Mouse (Mus musculus) urinary bladder, postnatal 4 days (tissue): ENCODE results near the gene Tgfbrap1.
"Not testable (repeated sequence)": the region's sequence is repeated elsewhere in the genome, so short reads cannot be mapped to it uniquely, and the experiment has no call there.

Experiments used
- DNase-seq, 2 experiments: peaks; one replicate each; pipeline ENCODE4 v3.0.0; 2021 to 2022; ENCODE audit warnings: low spot score in 2 of 2

Gene Tgfbrap1

DNA sequence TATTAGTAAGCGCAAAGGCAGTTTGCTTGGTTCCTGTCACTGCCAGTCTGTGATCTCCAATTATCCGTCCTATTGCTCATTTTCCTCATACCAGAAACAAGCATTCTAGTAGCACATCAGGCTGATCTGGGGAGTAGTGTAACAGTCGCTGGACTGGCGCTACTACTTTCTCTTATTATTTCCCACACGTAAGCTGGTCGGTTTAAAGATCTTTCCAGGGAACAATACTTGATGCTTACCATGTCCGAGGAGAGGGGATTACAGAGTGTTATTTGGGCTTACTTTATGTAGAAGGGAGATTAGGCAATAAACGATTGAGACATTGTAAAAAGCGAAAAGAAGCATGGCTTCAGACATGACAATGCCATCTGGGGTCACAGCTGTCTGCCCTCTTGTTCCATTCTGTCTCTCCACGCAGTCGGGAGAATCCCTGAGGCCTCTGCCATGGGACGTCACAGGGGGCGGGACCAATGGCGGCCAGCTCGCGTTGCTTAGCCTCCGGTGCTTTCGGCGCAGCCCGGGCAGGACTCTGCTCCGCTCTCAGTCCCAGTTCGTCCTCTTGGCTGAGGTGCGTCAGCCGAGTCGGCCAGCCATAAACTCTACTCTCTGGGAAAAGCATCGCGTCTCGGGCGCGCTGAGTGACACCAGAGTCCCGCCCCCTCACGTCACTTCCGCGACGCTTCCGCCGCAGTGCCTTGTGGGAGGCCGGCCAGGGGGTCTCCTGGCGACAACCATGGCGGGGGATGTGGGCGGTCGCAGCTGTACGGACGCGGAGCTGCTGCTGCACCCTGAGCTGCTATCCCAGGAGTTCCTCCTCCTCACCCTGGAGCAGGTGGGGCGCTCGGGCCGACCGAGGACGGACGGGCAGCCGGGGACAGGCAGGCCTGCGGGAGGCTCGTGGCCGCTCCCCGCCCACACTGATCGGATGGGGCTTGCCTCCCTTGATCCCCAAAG, at the start of gene Tgfbrap1, which contains the start of gene AI597479:
TSS of gene Tgfbrap1 (minus strand) at position 607 of the 954 bp plus-strand sequence.
TSS of gene AI597479 (plus strand) at position 680 of the 954 bp plus-strand sequence.
- DNase-seq, result peak; percentile 87 to 93

- no peak for DNase-seq
Measured at GRCm38 (mm10) chr1:43147474-43147873, 49.0 kb upstream of the Tgfbrap1 start.

GRCm38 (mm10) chr1:43145388-43145787, 47.0 kb upstream of the Tgfbrap1 start:
- DNase-seq, result no peak

GRCm38 (mm10) chr1:43144338-43144906, 46.0 kb upstream of the Tgfbrap1 start:
- DNase-seq, result no peak

GRCm38 (mm10) chr1:43143791-43144190, 45.4 kb upstream of the Tgfbrap1 start:
- no peak for DNase-seq

GRCm38 (mm10) chr1:43143284-43143683, 44.8 kb upstream of the Tgfbrap1 start:
- no peak for DNase-seq

GRCm38 (mm10) chr1:43142849-43143248, 44.4 kb upstream of the Tgfbrap1 start:
- DNase-seq, result no peak

DNA sequence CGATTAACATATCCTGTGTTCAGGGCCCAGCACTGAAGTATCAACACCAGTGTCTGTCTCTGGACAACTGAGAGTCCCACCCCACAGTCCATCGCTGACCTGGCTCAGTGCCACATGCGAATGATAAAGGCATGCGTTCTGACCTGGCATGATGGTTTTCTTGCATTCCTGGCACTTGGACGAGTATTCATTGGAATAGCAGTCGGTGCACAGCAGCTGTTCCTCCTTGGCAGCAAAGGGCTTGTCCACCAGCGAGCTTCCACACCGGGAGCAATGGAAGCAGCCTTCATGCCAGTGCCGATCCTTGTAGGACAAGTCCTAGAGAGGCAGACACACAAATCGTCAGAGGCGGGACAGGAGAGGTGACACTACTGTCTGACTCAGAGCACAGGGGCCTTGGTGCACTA, 43.1 kb upstream of the Tgfbrap1 start:
- no peak for DNase-seq

- DNase-seq, result peak; percentile 71 to 88
Measured at GRCm38 (mm10) chr1:43139587-43140266, 41.3 kb upstream of the Tgfbrap1 start.

- no peak for DNase-seq
Measured at GRCm38 (mm10) chr1:43138268-43138812, 39.9 kb upstream of the Tgfbrap1 start.

DNA sequence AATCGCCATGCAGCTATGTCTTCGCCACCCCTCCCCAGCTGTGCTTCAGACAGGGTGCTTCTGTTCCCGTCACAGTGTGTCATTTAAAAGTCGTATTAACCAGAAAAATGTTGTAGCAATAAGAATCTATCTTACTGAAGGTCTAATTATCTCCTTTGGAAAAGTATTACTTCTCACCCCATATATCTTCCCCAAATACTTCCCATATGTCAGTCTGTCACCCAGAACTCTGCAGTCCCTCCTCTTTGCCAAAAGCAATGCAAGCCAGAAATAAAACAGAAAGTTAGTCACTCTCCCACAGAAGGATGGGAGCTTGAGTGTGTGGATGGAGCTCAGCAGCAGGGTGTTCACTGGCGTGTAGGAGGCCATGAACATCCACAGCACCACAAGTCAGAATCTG, 38.9 kb upstream of the Tgfbrap1 start:
- DNase-seq, result no peak

GRCm38 (mm10) chr1:43136488-43137029, 38.1 kb upstream of the Tgfbrap1 start:
- not testable (repeated sequence) for DNase-seq

DNA sequence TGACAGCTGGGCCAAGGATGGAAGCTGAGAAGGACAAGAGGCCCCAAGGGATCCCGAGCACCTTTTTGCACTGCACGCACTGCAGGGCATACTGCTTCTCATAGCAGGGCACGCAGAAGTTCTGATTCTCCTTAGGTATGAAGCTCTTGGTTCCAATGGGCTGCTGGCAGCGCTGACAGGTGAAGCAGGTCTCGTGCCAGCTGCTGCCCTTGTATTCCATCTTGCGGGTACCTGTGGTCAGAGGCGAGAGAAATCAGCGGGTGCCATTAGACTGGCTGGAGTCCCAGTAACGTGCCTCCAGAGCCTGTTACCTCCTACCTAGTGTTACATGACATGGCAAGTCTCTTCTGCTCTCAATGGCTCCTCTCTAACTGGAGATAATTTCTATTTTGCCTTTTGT, 33.2 kb upstream of the Tgfbrap1 start:
- DNase-seq, result no peak

- DNase-seq, result no peak
Measured at GRCm38 (mm10) chr1:43130219-43130981, 32.0 kb upstream of the Tgfbrap1 start.

GRCm38 (mm10) chr1:43127820-43128610, 29.6 kb upstream of the Tgfbrap1 start:
- no peak for DNase-seq

- DNase-seq, result no peak
Measured at GRCm38 (mm10) chr1:43127196-43127595, 28.8 kb upstream of the Tgfbrap1 start.

DNA sequence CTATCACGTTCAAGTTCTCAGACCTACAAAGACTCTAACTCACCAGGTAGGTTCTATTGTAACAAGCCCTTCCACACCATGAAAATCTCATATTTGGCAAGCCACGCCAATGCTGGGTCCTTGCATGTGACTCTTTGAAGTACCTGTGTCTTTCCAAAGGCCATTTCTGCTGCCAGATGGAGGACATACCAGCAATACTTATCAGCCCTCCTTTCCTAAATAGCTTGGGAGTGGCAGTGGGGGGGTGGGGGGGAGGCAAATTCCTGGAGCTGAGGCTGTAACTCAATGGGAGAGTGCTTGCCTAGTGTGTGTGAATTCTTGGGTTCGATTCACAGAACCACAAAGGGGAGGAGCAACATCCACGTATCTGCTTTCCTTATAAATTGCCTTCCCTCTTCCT, 26.3 kb upstream of the Tgfbrap1 start:
- DNase-seq, result peak in 1 of 2 experiments; percentile 5

GRCm38 (mm10) chr1:43122616-43123015, 24.2 kb upstream of the Tgfbrap1 start:
- no peak for DNase-seq

DNA sequence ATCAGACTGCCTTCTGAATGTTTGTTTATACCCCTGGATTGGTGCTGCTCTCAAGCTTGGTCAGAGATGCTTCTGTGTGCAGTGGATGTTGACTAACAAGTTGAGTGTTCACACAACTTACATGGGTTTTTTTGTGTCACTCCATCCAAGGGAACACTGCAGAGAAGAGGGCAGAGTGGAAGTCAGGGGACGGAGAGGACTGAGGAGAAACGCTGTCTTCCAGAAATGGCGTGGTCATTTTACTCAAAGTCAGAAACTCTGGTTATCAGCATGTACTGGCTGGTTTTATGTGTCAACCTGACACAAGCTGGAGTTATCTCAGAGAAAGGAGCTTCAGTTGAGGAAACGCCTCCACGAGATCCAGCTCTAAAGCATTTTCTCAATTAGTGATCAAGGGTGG, 22.5 kb upstream of the Tgfbrap1 start:
- no peak for DNase-seq

DNA sequence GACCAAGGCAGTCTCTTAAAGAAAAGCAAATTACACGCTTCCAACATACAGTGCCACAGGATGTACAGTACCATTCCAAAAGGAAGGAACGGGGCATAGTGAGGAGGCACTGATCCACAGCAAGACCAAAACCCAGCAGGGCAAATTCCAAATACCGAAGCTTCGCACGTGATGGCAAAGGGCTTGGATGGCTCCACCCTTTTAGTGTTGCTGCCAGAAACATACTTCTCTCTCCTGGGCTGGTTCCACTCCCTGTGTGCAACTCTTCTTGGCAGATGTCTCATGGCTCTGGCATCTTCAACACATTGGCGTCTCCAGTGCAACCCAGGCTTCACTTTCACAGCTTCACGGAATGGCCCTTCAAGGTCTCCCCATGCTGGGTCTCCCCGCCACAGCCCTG, 19.0 kb upstream of the Tgfbrap1 start:
- no peak for DNase-seq
